ENCODE assay signal across 23 mouse cellular contexts in the genomic region with DNA sequence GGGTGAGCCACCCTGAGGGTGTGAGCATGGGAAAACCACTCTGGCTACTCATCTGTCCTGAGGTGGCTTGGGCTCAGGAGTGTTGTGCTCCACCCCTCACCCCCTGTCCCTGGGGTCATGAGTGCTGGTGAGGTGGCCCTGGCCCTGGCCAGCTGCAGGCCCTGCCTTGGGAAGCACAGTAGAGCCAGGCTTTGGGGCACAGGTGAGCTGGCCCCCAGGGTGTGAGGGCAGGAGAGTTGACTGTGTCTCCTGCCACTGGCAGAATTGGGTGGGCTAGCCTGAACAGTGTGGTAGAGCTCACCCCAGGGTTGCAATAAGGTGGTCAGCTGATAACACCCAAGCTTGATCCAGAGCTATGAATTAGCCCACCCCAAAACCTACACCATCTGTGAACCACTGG.
A peak's percentile ranks its signal among the peaks of the same experiment; 100 is the strongest.
DNase-seq lines count a peak whose midpoint lies in the region; ATAC-seq lines count a peak whose summit lies in the region.
"Had no signal": no experiment of that assay in that cellular context is flagged by ENCODE, and none has a peak within 500 bp of the region (broad histone marks: within the 10 kb centered on the region; RNA-seq: fewer than 3 reads in every experiment).

No protein-coding gene starts in this region.

- H3K36me3 ChIP-seq in kidney, embryonic 16.5 days (ENCODE audit: insufficient read depth, low read length): no peaks in the 10 kb centered on the region
- no peaks in the 10 kb centered on the region for H3K36me3 ChIP-seq in neural tube, embryonic 13.5 days
- no peaks in the 10 kb centered on the region for H3K36me3 ChIP-seq in neural tube, embryonic 15.5 days
- no peaks in the 10 kb centered on the region for H3K36me3 ChIP-seq in hindbrain, embryonic 13.5 days
- no peaks in the 10 kb centered on the region for H3K36me3 ChIP-seq in midbrain, embryonic 16.5 days (ENCODE audit: control insufficient read depth, insufficient read depth, low read length)
- H3K36me3 ChIP-seq: intestine, embryonic 15.5 days; stomach, embryonic 15.5 days had no signal

- peak; percentile 61; the same call in 1 of the 2 replicates for ATAC-seq in kidney, embryonic 16.5 days (ENCODE audit: low FRiP score, low TSS enrichment)
- peak; percentile 21; the same call in 1 of the 2 replicates for ATAC-seq in neural tube, embryonic 13.5 days (ENCODE audit: low read depth)
- ATAC-seq in neural tube, embryonic 15.5 days (ENCODE audit: low FRiP score): no peak
- ATAC-seq in hindbrain, embryonic 13.5 days (ENCODE audit: low FRiP score): peak; percentile 33; the same call in 1 of the 2 replicates
- ATAC-seq in midbrain, embryonic 16.5 days: peak; percentile 18; the same call in 1 of the 2 replicates
- ATAC-seq: forebrain, embryonic 16.5 days; intestine, embryonic 15.5 days had no signal

- H3K9me3 ChIP-seq in kidney, embryonic 16.5 days (ENCODE audit: low read length): no peaks in the 10 kb centered on the region
- no peaks in the 10 kb centered on the region for H3K9me3 ChIP-seq in neural tube, embryonic 13.5 days
- H3K9me3 ChIP-seq in neural tube, embryonic 15.5 days (replicated peaks): no peaks in the 10 kb centered on the region
- H3K9me3 ChIP-seq in hindbrain, embryonic 13.5 days: no peaks in the 10 kb centered on the region
- H3K9me3 ChIP-seq in midbrain, embryonic 16.5 days (replicated peaks; ENCODE audit: control insufficient read depth, low read length, poor library complexity, severe bottlenecking): no peaks in the 10 kb centered on the region
- H3K9me3 ChIP-seq: intestine, embryonic 15.5 days; megakaryocyte, embryonic 14.5 days; stomach, embryonic 15.5 days had no signal

- no peak overlapping the region for H3K9ac ChIP-seq in kidney, embryonic 16.5 days (replicated peaks; ENCODE audit: low read length)
- no peak overlapping the region for H3K9ac ChIP-seq in neural tube, embryonic 13.5 days
- no peak overlapping the region for H3K9ac ChIP-seq in neural tube, embryonic 15.5 days (replicated peaks)
- no peak overlapping the region for H3K9ac ChIP-seq in hindbrain, embryonic 13.5 days
- H3K9ac ChIP-seq in midbrain, embryonic 16.5 days (ENCODE audit: low read depth, low read length): no peak overlapping the region
- H3K9ac ChIP-seq: intestine, embryonic 15.5 days; liver, embryonic 14.5 days; lung, embryonic 14.5 days; stomach, embryonic 15.5 days had no signal

- no peaks in the 10 kb centered on the region for H3K4me1 ChIP-seq in kidney, embryonic 16.5 days (ENCODE audit: insufficient read depth, low read length)
- H3K4me1 ChIP-seq in neural tube, embryonic 13.5 days (replicated peaks): peaks cover 63% of the 10 kb centered on the region
- H3K4me1 ChIP-seq in neural tube, embryonic 15.5 days: peaks cover 34% of the 10 kb centered on the region
- peaks cover 52% of the 10 kb centered on the region for H3K4me1 ChIP-seq in hindbrain, embryonic 13.5 days (replicated peaks)
- peaks cover 18% of the 10 kb centered on the region for H3K4me1 ChIP-seq in midbrain, embryonic 16.5 days (ENCODE audit: control insufficient read depth, insufficient read depth, low read length)

- peaks cover 2% of the 10 kb centered on the region; the same call in 1 of the 2 replicates for H3K27me3 ChIP-seq in kidney, embryonic 16.5 days (ENCODE audit: insufficient read depth, low read length)
- H3K27me3 ChIP-seq in neural tube, embryonic 13.5 days: no peaks in the 10 kb centered on the region
- H3K27me3 ChIP-seq in neural tube, embryonic 15.5 days (replicated peaks): no peaks in the 10 kb centered on the region
- no peaks in the 10 kb centered on the region for H3K27me3 ChIP-seq in hindbrain, embryonic 13.5 days
- H3K27me3 ChIP-seq in midbrain, embryonic 16.5 days (ENCODE audit: control insufficient read depth, insufficient read depth, low read depth, low read length): no peaks in the 10 kb centered on the region
- H3K27me3 ChIP-seq: intestine, embryonic 15.5 days; stomach, embryonic 15.5 days had no signal

- H3K27ac ChIP-seq in kidney, embryonic 16.5 days (ENCODE audit: low read length): no peak overlapping the region
- H3K27ac ChIP-seq in neural tube, embryonic 13.5 days (replicated peaks): no peak overlapping the region
- no peak overlapping the region for H3K27ac ChIP-seq in neural tube, embryonic 15.5 days (replicated peaks)
- no peak overlapping the region for H3K27ac ChIP-seq in hindbrain, embryonic 13.5 days
- H3K27ac ChIP-seq in midbrain, embryonic 16.5 days (ENCODE audit: low read length): no peak overlapping the region
- H3K27ac ChIP-seq: intestine, embryonic 15.5 days; liver, embryonic 14.5 days; stomach, embryonic 15.5 days had no signal

- H3K4me3 ChIP-seq in kidney, embryonic 16.5 days (ENCODE audit: low read length): no peak overlapping the region
- no peak overlapping the region for H3K4me3 ChIP-seq in neural tube, embryonic 13.5 days
- no peak overlapping the region for H3K4me3 ChIP-seq in neural tube, embryonic 15.5 days (replicated peaks)
- no peak overlapping the region for H3K4me3 ChIP-seq in hindbrain, embryonic 13.5 days
- no peak overlapping the region for H3K4me3 ChIP-seq in midbrain, embryonic 16.5 days (ENCODE audit: low read depth, low read length)
- H3K4me3 ChIP-seq: erythroblast, embryonic 14.5 days; intestine, embryonic 15.5 days; megakaryocyte, embryonic 14.5 days; stomach, embryonic 15.5 days had no signal

- H3K4me2 ChIP-seq in kidney, embryonic 16.5 days (replicated peaks; ENCODE audit: low read depth, low read length): no peak overlapping the region
- no peak overlapping the region for H3K4me2 ChIP-seq in neural tube, embryonic 13.5 days
- no peak overlapping the region for H3K4me2 ChIP-seq in neural tube, embryonic 15.5 days
- H3K4me2 ChIP-seq in hindbrain, embryonic 13.5 days: no peak overlapping the region
- no peak overlapping the region for H3K4me2 ChIP-seq in midbrain, embryonic 16.5 days (ENCODE audit: low read length)
- H3K4me2 ChIP-seq: intestine, embryonic 15.5 days; lung, embryonic 14.5 days; stomach, embryonic 15.5 days had no signal

- DNase-seq in kidney, postnatal 25 days: no peak
- DNase-seq in gastrocnemius, postnatal 4 days (ENCODE audit: low spot score in 2 of 2): no peak
- DNase-seq in adrenal gland, adult 18-20 months (ENCODE audit: low spot score in 2 of 2): no peak
- DNase-seq: adrenal gland, postnatal 10 days; cerebellum, adult 9-10 months; gastrocnemius, postnatal 14 days; heart, postnatal 4 days; kidney, adult 9 months; kidney, postnatal 36 days; lung, embryonic 14.5 days; right cerebral cortex, adult 18-20 months; thymus, postnatal 25 days had no signal
